Mouse (Mus musculus) MEL (cell line): Measurements from ENCODE around the gene Casc3.

Source experiments
- BHLHE40 ChIP-seq: IDR thresholded peaks from 2 replicates; pipeline ENCODE4 v1.6.1; 2012; ENCODE audit warnings: low read depth, mild to moderate bottlenecking, inconsistent platforms, low read length, improper control_type of control experiment, borderline replicate concordance
- CTCF ChIP-seq, 3 experiments: IDR thresholded peaks in 2 of 3; conservative IDR thresholded peaks in 1 of 3; 2 replicates each; pipeline ENCODE4 v1.5.1; 2011 to 2012; ENCODE audit warnings: low read length in 3 of 3, low read depth in 2 of 3, mild to moderate bottlenecking in 2 of 3, improper control_type of control experiment in 1 of 3, inconsistent platforms in 1 of 3, mixed read lengths in 1 of 3, moderate library complexity in 1 of 3; ENCODE audit not compliant: control insufficient read depth in 1 of 3, insufficient read depth in 1 of 3, poor library complexity in 1 of 3, severe bottlenecking in 1 of 3
- E2F4 ChIP-seq: IDR thresholded peaks from 2 replicates; pipeline ENCODE4 v1.6.1; 2011; ENCODE audit warnings: low read depth, low read length, improper control_type of control experiment, borderline replicate concordance
- GABPA ChIP-seq: IDR thresholded peaks from 2 replicates; pipeline ENCODE4 v1.6.1; 2012; ENCODE audit warnings: low read depth, mild to moderate bottlenecking, inconsistent platforms, low read length, improper control_type of control experiment, moderate library complexity
- HCFC1 ChIP-seq: IDR thresholded peaks from 2 replicates; pipeline ENCODE4 v1.6.1; 2012; ENCODE audit warnings: low read depth, mild to moderate bottlenecking, inconsistent platforms, low read length, improper control_type of control experiment, moderate library complexity
- MAX ChIP-seq: IDR thresholded peaks from 2 replicates; pipeline ENCODE4 v1.6.1; 2011; ENCODE audit warnings: low read length, improper control_type of control experiment
- MAZ ChIP-seq: IDR thresholded peaks from 2 replicates; pipeline ENCODE4 v1.6.1; 2012; ENCODE audit warnings: low read depth, mild to moderate bottlenecking, inconsistent platforms, low read length, improper control_type of control experiment
- MYB ChIP-seq: IDR thresholded peaks from 2 replicates; pipeline ENCODE4 v1.6.1; 2011; ENCODE audit warnings: mild to moderate bottlenecking, low read depth, low read length, improper control_type of control experiment
- POLR2A ChIP-seq, 2 experiments: IDR thresholded peaks; 2 replicates each; pipeline ENCODE4 v1.6.1; 2011 to 2012; ENCODE audit warnings: low read length in 2 of 2, mild to moderate bottlenecking in 2 of 2, control low read depth in 1 of 2, improper control_type of control experiment in 1 of 2, low read depth in 1 of 2, moderate library complexity in 1 of 2; ENCODE audit not compliant: control insufficient read depth in 1 of 2, insufficient read depth in 1 of 2, poor library complexity in 1 of 2
- RAD21 ChIP-seq: IDR thresholded peaks from 2 replicates; pipeline ENCODE4 v1.6.1; 2011; ENCODE audit warnings: mild to moderate bottlenecking, low read depth, low read length, improper control_type of control experiment
- RCOR1 ChIP-seq: IDR thresholded peaks from 2 replicates; pipeline ENCODE4 v1.6.1; 2012; ENCODE audit warnings: low read depth, mild to moderate bottlenecking, inconsistent platforms, low read length, improper control_type of control experiment
- SIN3A ChIP-seq: IDR thresholded peaks from 2 replicates; pipeline ENCODE4 v1.6.1; 2012; ENCODE audit warnings: low read length, improper control_type of control experiment, inconsistent platforms
- TAL1 ChIP-seq: IDR thresholded peaks from 2 replicates; pipeline ENCODE4 v1.6.1; 2012; ENCODE audit warnings: mild to moderate bottlenecking, inconsistent platforms, low read length, moderate library complexity, mixed read lengths
- ZC3H11A ChIP-seq: IDR thresholded peaks from 2 replicates; pipeline ENCODE4 v1.6.1; 2012; ENCODE audit warnings: low read depth, mild to moderate bottlenecking, inconsistent platforms, low read length, improper control_type of control experiment

- no peak; the same call in 1 of the 2 replicates for TF ChIP-seq RAD21
- TF ChIP-seq MYB = no peak
- no peak for TF ChIP-seq GABPA
- no peak for TF ChIP-seq E2F4
- no peak for TF ChIP-seq BHLHE40
- no peak for TF ChIP-seq MAX
- peak; percentile 5; the same call in 1 of the 2 replicates for TF ChIP-seq HCFC1
- TF ChIP-seq TAL1 = no peak
- TF ChIP-seq CTCF (IDR thresholded peaks at IDR 0.05 in 2 of 3, conservative IDR thresholded peaks at IDR 0.05 in 1 of 3; ENCODE audit: control insufficient read depth in 1 of 3, insufficient read depth in 1 of 3, low read depth in 2 of 3, low read length in 3 of 3, poor library complexity in 1 of 3, severe bottlenecking in 1 of 3) = no peak
- TF ChIP-seq MAZ = no peak; the same call in 1 of the 2 replicates
- no peak for TF ChIP-seq ZC3H11A
- TF ChIP-seq POLR2A (IDR thresholded peaks at IDR 0.05; ENCODE audit: control insufficient read depth in 1 of 2, insufficient read depth in 1 of 2, low read depth in 1 of 2, low read length in 2 of 2, poor library complexity in 1 of 2) = peak; percentile 53 to 75; a peak in 2 of 4 replicates
- TF ChIP-seq SIN3A = peak; percentile 87
- TF ChIP-seq RCOR1 = peak; percentile 13; the same call in 1 of the 2 replicates
These were observed 59.2 kb downstream of the Casc3 start for GRCm38 (mm10) chr11:98863751-98864429.
